Mouse (Mus musculus) heart, embryonic 12.5 days (tissue): ENCODE results near the gene Naglu. TPM values are rescaled to one million over a fixed set of nuclear protein-coding genes. Genes with fewer than 3 reads are reported as not detected.

Source experiments
- ATAC-seq: fragments of 200-750 bp; cut with Nextera tagmentation; 2 replicates; pipeline ENCODE4 v1.8.0; 2017; ENCODE audit warnings: moderate TSS enrichment, moderate library complexity; ENCODE audit not compliant: insufficient number of reproducible peaks, low FRiP score
- H3K27ac ChIP-seq: fragments of 300-500 bp; sonication (generic); 2 replicates; pipeline ENCODE4 v1.5.1; 2016; ENCODE audit warnings: mild to moderate bottlenecking, moderate library complexity; ENCODE audit not compliant: poor library complexity, severe bottlenecking
- H3K27me3 ChIP-seq: fragments of 300-500 bp; sonication (generic); replicated peaks from 2 replicates; pipeline ENCODE4 v1.6.1; 2016; ENCODE audit warnings: mild to moderate bottlenecking, moderate library complexity
- H3K36me3 ChIP-seq: fragments of 300-500 bp; sonication (generic); 2 replicates; pipeline ENCODE4 v1.6.1; 2016; ENCODE audit warnings: mild to moderate bottlenecking, moderate library complexity
- H3K4me1 ChIP-seq: fragments of 300-500 bp; sonication (generic); replicated peaks from 2 replicates; pipeline ENCODE4 v1.6.1; 2016; ENCODE audit warnings: mild to moderate bottlenecking
- H3K4me2 ChIP-seq: fragments of 300-500 bp; sonication (generic); 2 replicates; pipeline ENCODE4 v1.6.1; 2016; ENCODE audit warnings: mild to moderate bottlenecking, moderate library complexity
- H3K4me3 ChIP-seq: fragments of 300-500 bp; sonication (generic); 2 replicates; pipeline ENCODE4 v1.5.1; 2016; ENCODE audit warnings: mild to moderate bottlenecking
- H3K9ac ChIP-seq: fragments of 300-500 bp; sonication (generic); 2 replicates; pipeline ENCODE4 v1.6.1; 2016; ENCODE audit warnings: mild to moderate bottlenecking, moderate library complexity
- H3K9me3 ChIP-seq: fragments of 300-500 bp; sonication (generic); replicated peaks from 2 replicates; pipeline ENCODE4 v1.6.1; 2016; ENCODE audit warnings: mild to moderate bottlenecking, moderate library complexity
- WGBS: fragments of 180-500 bp; shearing (Covaris S2); methylation state at CpG from one replicate; pipeline ENCODE4 v1.1.7; 2016; 5-methylcytosine and 5-hydroxymethylcytosine counted together
- polyA plus RNA-seq: library from polyadenylated mRNA; unstranded; fragments of >200 nt; fragmentation: Nextera tagmentation; extraction: Ambion mirVana; gene quantifications from 2 replicates; pipeline ENCODE4 v1.2.1, GENCODE M21; 2016

The Naglu gene
- polyA plus RNA-seq, 1 experiment from 2014 or later: 18.1 TPM

DNA sequence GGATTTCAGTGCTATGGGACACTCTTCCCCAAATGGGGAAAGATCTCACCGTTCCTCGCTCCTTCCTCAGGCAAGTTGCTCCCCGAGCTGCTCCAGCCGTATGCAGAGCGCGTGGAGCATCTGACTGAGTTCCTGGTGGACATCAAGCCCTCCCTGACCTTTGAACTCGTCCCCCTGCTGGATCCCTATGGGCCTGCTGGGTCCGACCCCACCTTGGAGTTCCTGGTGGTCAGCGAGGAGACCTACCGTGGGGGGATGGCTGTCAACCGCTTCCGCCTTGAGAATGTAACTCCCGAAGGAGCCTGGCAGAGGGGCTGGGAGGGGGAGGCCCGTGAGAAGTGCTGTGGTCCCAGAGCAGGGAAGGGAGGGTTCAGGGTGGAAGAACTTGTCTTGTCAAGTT is 14.4 kb downstream of the Naglu start:
- Histone ChIP-seq H3K9ac (no peak overlapping the region), H3K9me3 (no peaks in the 10 kb centered on the region), H3K27me3 (peaks cover 20% of the 10 kb centered on the region), H3K36me3 (peaks cover 25% of the 10 kb centered on the region), H3K4me2 (no peak overlapping the region), H3K4me3 (no peak overlapping the region), H3K4me1 (peaks cover 51% of the 10 kb centered on the region), H3K27ac (no peak overlapping the region)
- 77% methylated on average over 14 of the region's 14 CpGs for WGBS
- no peak for ATAC-seq

DNA sequence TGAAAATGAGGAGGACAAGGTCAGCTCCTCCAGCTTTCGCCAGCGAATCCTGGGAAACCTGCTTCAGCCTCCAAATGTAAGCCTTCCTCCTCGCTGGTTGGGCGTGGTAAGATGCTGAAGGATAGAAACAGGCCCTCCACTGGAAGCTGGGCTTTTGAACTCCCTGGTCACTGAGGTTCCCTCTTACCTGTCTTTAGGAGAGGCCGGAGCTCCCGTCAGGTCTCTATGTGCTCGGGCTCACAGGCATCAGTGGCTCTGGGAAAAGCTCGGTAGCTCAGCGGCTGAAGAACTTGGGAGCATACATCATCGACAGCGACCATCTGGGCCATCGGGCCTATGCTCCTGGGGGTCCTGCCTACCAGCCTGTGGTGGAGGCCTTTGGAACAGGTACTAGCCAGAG is 15.0 kb downstream of the Naglu start:
- Histone ChIP-seq H3K9me3 (no peaks in the 10 kb centered on the region), H3K4me1 (peaks cover 45% of the 10 kb centered on the region), H3K36me3 (peaks cover 30% of the 10 kb centered on the region), H3K9ac (peak overlapping the region; percentile 13; the same call in 1 of the 2 replicates), H3K27me3 (peaks cover 15% of the 10 kb centered on the region), H3K4me3 (no peak overlapping the region), H3K27ac (no peak overlapping the region), H3K4me2 (no peak overlapping the region)
- 91% methylated on average over 12 of the region's 12 CpGs for WGBS
- no peak for ATAC-seq

DNA sequence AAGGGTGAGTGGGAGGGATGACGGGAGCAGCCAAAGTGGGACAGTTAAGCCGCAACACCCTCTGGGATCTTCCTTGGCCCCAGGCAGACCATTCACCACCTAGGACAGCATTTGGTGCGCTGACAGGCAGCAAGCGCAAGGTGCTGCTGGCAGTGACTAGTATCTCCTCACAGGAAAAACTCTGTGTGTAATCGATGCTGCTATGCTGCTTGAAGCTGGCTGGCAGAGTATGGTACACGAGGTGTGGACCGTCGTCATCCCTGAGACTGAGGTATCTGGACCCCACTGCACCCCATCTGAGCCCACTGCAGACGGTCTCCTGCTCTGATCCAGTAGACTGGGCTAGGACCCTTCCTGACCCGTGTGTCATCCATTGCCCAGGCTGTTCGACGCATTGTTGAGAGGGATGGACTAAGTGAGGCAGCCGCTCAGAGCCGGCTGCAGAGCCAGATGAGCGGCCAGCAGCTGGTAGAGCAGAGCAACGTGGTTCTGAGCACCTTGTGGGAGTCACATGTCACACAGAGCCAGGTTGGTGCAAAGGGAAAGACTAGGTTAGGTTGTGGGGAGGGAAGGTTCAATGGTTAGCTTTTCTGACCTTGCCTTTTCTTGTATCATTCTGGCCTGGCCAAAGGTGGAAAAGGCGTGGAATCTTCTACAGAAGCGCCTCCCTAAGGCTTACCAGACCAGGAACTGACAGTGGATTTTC is 16.0 kb downstream of the Naglu start:
- H3K27me3 ChIP-seq: peaks cover 5% of the 10 kb centered on the region
- no peaks in the 10 kb centered on the region for H3K9me3 ChIP-seq
- H3K27ac ChIP-seq: peak overlapping the region; percentile 74; the same call in 1 of the 2 replicates
- H3K4me1 ChIP-seq: peaks cover 42% of the 10 kb centered on the region
- peaks cover 40% of the 10 kb centered on the region for H3K36me3 ChIP-seq
- H3K4me3 ChIP-seq: no peak overlapping the region
- H3K4me2 ChIP-seq: peak overlapping the region; percentile 95
- ATAC-seq: no peak
- H3K9ac ChIP-seq: peak overlapping the region; percentile 92; the same call in 1 of the 2 replicates
- WGBS: 90% methylated on average over 18 of the region's 18 CpGs

DNA sequence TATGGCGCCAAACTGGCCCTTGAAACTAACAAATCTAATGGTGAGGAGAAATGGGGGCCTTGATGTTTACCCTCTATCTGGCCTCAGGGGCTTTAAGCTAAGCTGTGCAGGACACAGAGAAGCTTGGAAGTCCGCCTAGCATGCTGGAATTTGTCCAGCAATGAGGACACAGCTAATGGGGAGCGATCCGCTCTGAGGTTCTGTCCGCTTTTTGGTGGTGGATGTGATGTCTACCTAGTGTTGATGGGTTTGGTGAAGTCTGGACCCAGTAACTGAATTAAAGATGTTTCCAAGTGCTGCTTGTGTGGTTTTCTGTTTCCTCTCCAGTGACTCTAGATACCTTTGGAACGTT is 16.5 kb downstream of the Naglu start:
- H3K27me3 ChIP-seq: no peaks in the 10 kb centered on the region
- peaks cover 45% of the 10 kb centered on the region for H3K36me3 ChIP-seq
- WGBS: 75% methylated on average over 6 of the region's 6 CpGs
- peaks cover 42% of the 10 kb centered on the region for H3K4me1 ChIP-seq
- ATAC-seq: no peak
- H3K9me3 ChIP-seq: no peaks in the 10 kb centered on the region
- peak overlapping the region; percentile 74 for H3K27ac ChIP-seq
- H3K9ac ChIP-seq: peak overlapping the region; percentile 92
- H3K4me3 ChIP-seq: peak overlapping the region; percentile 86
- peak overlapping the region; percentile 95 for H3K4me2 ChIP-seq

DNA sequence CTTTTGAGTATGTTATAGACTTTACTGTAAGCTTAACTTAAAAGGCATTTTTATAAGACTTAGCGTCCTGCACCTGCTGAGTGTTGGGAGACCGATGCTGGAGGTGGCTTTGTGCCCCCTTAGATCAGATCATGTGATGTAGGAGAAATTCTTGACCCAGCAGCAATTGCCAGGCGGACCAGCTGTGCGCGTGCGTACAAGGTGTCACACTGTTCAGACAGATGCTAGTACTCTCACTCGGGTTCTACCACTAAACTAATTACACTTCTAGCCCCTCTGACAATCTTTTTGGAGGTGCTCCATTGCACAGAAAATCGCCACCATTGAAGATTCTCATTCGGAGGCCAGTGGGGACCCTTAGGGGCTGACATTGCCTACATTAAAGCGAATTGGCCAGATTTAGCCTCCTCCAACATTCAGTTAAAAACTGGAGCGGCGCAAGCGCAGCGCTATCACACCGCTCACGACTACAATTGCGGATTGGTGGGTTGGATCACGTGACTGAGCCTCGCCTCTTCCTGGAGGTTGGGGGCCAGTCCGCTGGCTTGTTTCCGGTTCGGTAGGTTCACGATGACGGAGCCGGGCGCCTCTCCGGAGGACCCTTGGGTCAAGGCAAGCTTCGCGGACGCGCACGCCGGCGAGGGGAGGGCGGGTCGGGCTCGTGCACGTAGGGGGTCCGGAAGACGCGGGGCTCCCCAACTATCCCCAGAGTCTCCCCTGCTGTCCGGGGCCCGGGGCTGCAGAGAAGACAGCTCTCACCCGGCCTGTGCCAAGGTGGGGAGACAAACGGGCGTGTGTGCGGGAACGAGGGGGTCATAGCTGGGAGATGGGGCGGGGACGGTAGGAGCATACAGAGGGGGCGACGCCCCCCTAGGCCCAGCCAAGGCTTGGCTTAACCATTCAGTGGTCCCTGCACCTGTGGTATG is 17.2 kb downstream of the Naglu start, which contains the start of gene Mlx:
Gene Mlx (plus strand): TSS at position 522 of the 926 bp plus-strand sequence.
- peak; percentile 87 for ATAC-seq
- H3K4me1 ChIP-seq: peaks cover 39% of the 10 kb centered on the region
- H3K36me3 ChIP-seq: peaks cover 52% of the 10 kb centered on the region

DNA sequence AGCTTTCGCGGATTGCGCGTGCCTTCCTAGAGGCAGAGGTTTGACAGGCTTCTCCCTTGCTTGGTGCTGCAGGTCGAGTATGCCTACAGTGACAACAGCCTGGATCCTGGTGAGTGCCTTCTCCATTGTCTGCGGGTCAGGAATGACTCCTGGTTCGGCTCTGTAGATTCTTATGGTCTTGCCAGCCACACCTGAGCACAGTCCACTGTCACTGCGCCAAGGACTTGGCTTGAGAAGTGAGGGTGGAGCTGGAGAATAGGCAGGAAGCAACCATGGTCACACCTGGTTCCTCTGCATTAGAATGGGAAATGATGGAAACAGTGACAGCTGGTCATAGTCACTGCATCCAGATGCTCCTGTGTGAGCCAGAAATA is 17.9 kb downstream of the Naglu start:
- ATAC-seq: no peak
- peaks cover 59% of the 10 kb centered on the region for H3K36me3 ChIP-seq

More for the DNA sequence above, 17.2 kb downstream of the Naglu start, which contains the start of gene Mlx:
- Histone ChIP-seq H3K4me2 (peak within 1 kb of the TSS; percentile 95), H3K4me3 (peak within 1 kb of the TSS; percentile 86), H3K27ac (peak within 1 kb of the TSS; percentile 74), H3K9me3 (no peaks in the 10 kb centered on the region), H3K9ac (peak within 1 kb of the TSS; percentile 92), H3K27me3 (no peaks in the 10 kb centered on the region)
- WGBS: 2% methylated on average over 52 of the region's 52 CpGs

DNA sequence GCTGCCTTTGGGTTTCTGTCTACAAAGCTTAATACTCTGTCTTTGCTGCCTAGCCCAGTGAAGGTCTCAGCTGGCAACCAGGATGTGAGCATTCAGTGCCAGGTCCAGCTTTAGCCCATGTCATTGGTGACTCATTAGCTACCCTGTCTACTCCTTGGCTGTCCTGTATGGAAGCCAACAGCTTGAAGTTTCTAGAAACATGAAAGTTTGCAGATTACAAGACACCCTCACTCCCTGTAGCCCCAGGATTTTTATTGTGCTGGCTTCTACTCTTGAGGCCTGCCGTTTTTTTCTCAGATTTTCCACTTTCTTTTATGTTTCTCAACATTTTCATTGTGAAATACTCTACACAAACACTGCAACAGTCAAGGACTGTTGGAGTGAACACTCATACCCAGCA is 20.1 kb downstream of the Naglu start:
- 81% methylated on average over 1 of the region's 1 CpGs for WGBS
- H3K4me1 ChIP-seq: peaks cover 37% of the 10 kb centered on the region
- no peak overlapping the region for H3K27ac ChIP-seq
- ATAC-seq: no peak
- no peak overlapping the region for H3K4me3 ChIP-seq
- no peaks in the 10 kb centered on the region for H3K9me3 ChIP-seq
- no peak overlapping the region for H3K4me2 ChIP-seq
- no peaks in the 10 kb centered on the region for H3K27me3 ChIP-seq
- H3K9ac ChIP-seq: no peak overlapping the region
- H3K36me3 ChIP-seq: peaks cover 68% of the 10 kb centered on the region

More for the DNA sequence above, 17.9 kb downstream of the Naglu start:
- Histone ChIP-seq H3K9ac (peak overlapping the region; percentile 92), H3K27me3 (no peaks in the 10 kb centered on the region), H3K27ac (peak overlapping the region; percentile 73), H3K4me1 (peaks cover 39% of the 10 kb centered on the region), H3K9me3 (no peaks in the 10 kb centered on the region), H3K4me2 (peak overlapping the region; percentile 95), H3K4me3 (peak overlapping the region; percentile 86)
- WGBS: 14% methylated on average over 8 of the region's 8 CpGs

DNA sequence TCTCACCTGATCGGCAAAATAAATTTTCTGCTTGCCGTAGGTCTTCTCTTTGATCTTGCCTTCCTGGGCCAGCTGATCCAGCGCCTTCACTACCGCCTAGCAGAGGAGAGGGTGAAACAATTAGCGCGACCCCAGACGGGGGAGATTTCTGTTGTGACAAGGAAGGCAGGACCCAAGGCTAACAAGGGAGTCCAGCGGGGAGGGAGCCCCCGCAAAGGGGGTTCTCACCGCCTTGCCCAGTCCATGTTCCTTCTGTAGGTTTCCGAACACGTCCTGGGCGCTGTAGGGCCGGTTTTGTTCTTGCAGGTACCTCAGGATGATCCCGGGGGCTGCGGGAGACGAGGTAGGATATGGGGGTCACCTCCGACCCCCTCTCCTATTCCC is 25.1 kb downstream of the Naglu start:
- H3K27ac ChIP-seq: no peak overlapping the region
- peaks cover 10% of the 10 kb centered on the region for H3K4me1 ChIP-seq
- H3K9me3 ChIP-seq: no peaks in the 10 kb centered on the region
- WGBS: 1% methylated on average over 18 of the region's 18 CpGs
- peak overlapping the region; percentile 94 for H3K4me2 ChIP-seq
- H3K36me3 ChIP-seq: peaks cover 75% of the 10 kb centered on the region
- no peaks in the 10 kb centered on the region for H3K27me3 ChIP-seq
- H3K4me3 ChIP-seq: peak overlapping the region; percentile 84
- ATAC-seq: no peak
- H3K9ac ChIP-seq: peak overlapping the region; percentile 90

DNA sequence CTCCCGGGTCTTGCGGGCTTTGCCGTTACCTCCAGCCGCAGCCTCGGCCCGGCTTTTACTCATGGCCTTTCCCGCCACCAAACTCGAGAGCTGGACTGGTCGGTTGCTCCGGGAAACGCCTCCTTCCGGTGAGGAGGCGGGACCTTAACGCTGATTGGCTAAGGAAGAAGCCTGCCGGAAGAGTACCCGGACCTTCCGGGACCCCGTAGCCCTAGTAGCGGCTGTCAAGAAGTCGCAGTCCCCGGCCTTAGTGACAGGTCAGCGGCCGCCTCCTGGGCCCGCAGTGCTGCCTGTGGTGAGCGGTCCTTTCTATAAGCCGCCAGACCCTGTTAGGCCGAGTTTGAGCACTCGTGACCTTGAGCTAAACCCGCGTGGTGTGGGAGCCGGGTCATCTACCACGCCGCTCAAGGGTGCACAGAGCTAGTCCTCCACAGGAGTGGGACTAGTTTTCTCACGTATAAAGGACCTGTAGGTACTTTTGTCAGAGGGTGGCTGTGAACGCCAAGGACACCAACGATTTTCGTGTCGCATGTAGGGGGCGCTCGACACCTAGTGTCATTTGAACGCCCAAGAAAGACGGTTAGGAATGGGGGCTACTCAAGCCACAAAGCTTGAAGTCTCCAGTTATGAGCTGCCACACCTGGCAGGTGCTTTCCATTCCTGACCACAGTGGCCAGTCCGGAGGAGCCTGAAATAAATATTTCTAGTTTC is 25.7 kb downstream of the Naglu start, which contains the start of gene Psmc3ip:
Gene Psmc3ip (minus strand): TSS at position 123 of the 711 bp plus-strand sequence.
- Histone ChIP-seq H3K4me2 (peak within 1 kb of the TSS; percentile 94), H3K9ac (peak within 1 kb of the TSS; percentile 90), H3K9me3 (no peaks in the 10 kb centered on the region), H3K27me3 (no peaks in the 10 kb centered on the region), H3K27ac (peak within 1 kb of the TSS; percentile 97), H3K4me1 (peaks cover 10% of the 10 kb centered on the region), H3K4me3 (peak within 1 kb of the TSS; percentile 84), H3K36me3 (peaks cover 75% of the 10 kb centered on the region)
- under 1% methylated on average over 43 of the region's 43 CpGs for WGBS
- ATAC-seq: peak; percentile 93

DNA sequence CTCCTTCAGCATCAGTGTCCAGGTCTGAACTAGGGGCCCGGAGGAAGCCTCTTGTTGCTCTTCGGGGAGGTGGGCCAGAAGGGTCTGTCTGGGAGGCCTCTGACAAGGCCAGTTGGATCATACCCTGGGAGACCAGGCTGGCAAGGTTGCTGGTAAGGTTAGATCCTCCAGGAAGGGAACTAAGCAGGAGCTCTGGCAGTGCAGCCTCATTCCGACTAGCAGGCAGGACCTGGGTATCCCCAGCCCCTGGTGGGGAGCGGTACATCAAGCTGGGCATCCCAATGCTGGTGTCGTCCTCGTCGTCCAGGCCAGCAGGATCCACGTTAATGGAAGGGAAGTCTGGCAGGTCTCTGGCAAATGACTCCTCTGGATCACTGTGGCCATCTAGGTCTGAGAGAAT is 28.4 kb downstream of the Naglu start:
- H3K4me3 ChIP-seq: no peak overlapping the region
- peaks cover 12% of the 10 kb centered on the region for H3K4me1 ChIP-seq
- no peaks in the 10 kb centered on the region for H3K9me3 ChIP-seq
- 90% methylated on average over 8 of the region's 8 CpGs for WGBS
- H3K27ac ChIP-seq: no peak overlapping the region
- H3K4me2 ChIP-seq: no peak overlapping the region
- no peak for ATAC-seq
- no peaks in the 10 kb centered on the region for H3K27me3 ChIP-seq
- H3K36me3 ChIP-seq: peaks cover 72% of the 10 kb centered on the region
- H3K9ac ChIP-seq: 0 out of 2 replicates have a peak overlapping the region, but pooled peaks have one; percentile 27
